Mouse (Mus musculus): ENCODE data around the gene Npnt. TPM values are rescaled to one million over a fixed set of nuclear protein-coding genes. Genes with fewer than 3 reads are reported as not detected.

Gene Npnt
- polyA plus RNA-seq, 1 experiment from 2014 or later = 6.1 TPM

GRCm38 (mm10) chr3:132851841-132852728 is 98.0 kb downstream of the Npnt start:
- DNase-seq (ENCODE audit: low spot score) (no peak), ATAC-seq (replicated peaks; ENCODE audit: low FRiP score) (no peak)
- H3K4me1 ChIP-seq (replicated peaks; ENCODE audit: control insufficient read depth, insufficient read depth, low read length) = no peaks in the 10 kb centered on the region; the same call in 1 of the 2 replicates
- H3K9me3 ChIP-seq (ENCODE audit: control insufficient read depth, low read length) = no peaks in the 10 kb centered on the region
- no peak overlapping the region for H3K27ac ChIP-seq (ENCODE audit: low read depth, low read length)
- WGBS = 66% methylated on average over 28 of the region's 28 CpGs
- no peak overlapping the region for H3K4me2 ChIP-seq
- no peaks in the 10 kb centered on the region for H3K27me3 ChIP-seq (replicated peaks; ENCODE audit: control insufficient read depth, insufficient read depth, low read length)
- no peaks in the 10 kb centered on the region for H3K36me3 ChIP-seq (ENCODE audit: control insufficient read depth, insufficient read depth, low read length)
- no peak overlapping the region for H3K4me3 ChIP-seq (ENCODE audit: low read depth, low read length)
- no peak overlapping the region for H3K9ac ChIP-seq (ENCODE audit: low read depth, low read length)

- Histone ChIP-seq H3K9me3 (ENCODE audit: control insufficient read depth, low read length) (no peaks in the 10 kb centered on the region), H3K9ac (ENCODE audit: low read depth, low read length) (no peak overlapping the region), H3K4me2 (no peak overlapping the region), H3K27me3 (replicated peaks; ENCODE audit: control insufficient read depth, insufficient read depth, low read length) (no peaks in the 10 kb centered on the region), H3K4me1 (replicated peaks; ENCODE audit: control insufficient read depth, insufficient read depth, low read length) (no peaks in the 10 kb centered on the region; the same call in 1 of the 2 replicates), H3K27ac (ENCODE audit: low read depth, low read length) (no peak overlapping the region), H3K4me3 (ENCODE audit: low read depth, low read length) (no peak overlapping the region), H3K36me3 (ENCODE audit: control insufficient read depth, insufficient read depth, low read length) (no peaks in the 10 kb centered on the region)
- WGBS = 52% methylated on average over 1 of the region's 1 CpGs
- ATAC-seq (replicated peaks; ENCODE audit: low FRiP score) = 0 out of 2 replicates have a peak, but pooled peaks have one; percentile 57
- no peak for DNase-seq (ENCODE audit: low spot score)
Measured at GRCm38 (mm10) chr3:132851417-132851816, 98.7 kb downstream of the Npnt start.

- Histone ChIP-seq H3K27me3 (replicated peaks; ENCODE audit: control insufficient read depth, insufficient read depth, low read length) (no peaks in the 10 kb centered on the region), H3K4me3 (ENCODE audit: low read depth, low read length) (no peak overlapping the region), H3K36me3 (ENCODE audit: control insufficient read depth, insufficient read depth, low read length) (no peaks in the 10 kb centered on the region), H3K27ac (ENCODE audit: low read depth, low read length) (no peak overlapping the region), H3K4me1 (replicated peaks; ENCODE audit: control insufficient read depth, insufficient read depth, low read length) (no peaks in the 10 kb centered on the region; the same call in 1 of the 2 replicates), H3K9ac (ENCODE audit: low read depth, low read length) (no peak overlapping the region), H3K9me3 (ENCODE audit: control insufficient read depth, low read length) (no peaks in the 10 kb centered on the region), H3K4me2 (no peak overlapping the region)
- no peak for DNase-seq (ENCODE audit: low spot score)
- 84% methylated on average over 2 of the region's 2 CpGs for WGBS
- ATAC-seq (replicated peaks; ENCODE audit: low FRiP score) = no peak
Measured at GRCm38 (mm10) chr3:132850431-132850830, 99.7 kb downstream of the Npnt start.

- 79% methylated on average over 7 of the region's 7 CpGs for WGBS
- no peaks in the 10 kb centered on the region for H3K4me1 ChIP-seq (replicated peaks; ENCODE audit: control insufficient read depth, insufficient read depth, low read length)
- H3K4me3 ChIP-seq (ENCODE audit: low read depth, low read length) = no peak overlapping the region
- no peak overlapping the region for H3K27ac ChIP-seq (ENCODE audit: low read depth, low read length)
- no peak overlapping the region for H3K9ac ChIP-seq (ENCODE audit: low read depth, low read length)
- no peak for ATAC-seq (replicated peaks; ENCODE audit: low FRiP score)
- H3K4me2 ChIP-seq = no peak overlapping the region
- no peak for DNase-seq (ENCODE audit: low spot score)
- no peaks in the 10 kb centered on the region for H3K36me3 ChIP-seq (ENCODE audit: control insufficient read depth, insufficient read depth, low read length)
- no peaks in the 10 kb centered on the region for H3K9me3 ChIP-seq (ENCODE audit: control insufficient read depth, low read length)
- H3K27me3 ChIP-seq (replicated peaks; ENCODE audit: control insufficient read depth, insufficient read depth, low read length) = no peaks in the 10 kb centered on the region
Measured at GRCm38 (mm10) chr3:132849669-132850068, 100.4 kb downstream of the Npnt start.

GRCm38 (mm10) chr3:132842676-132843075 is 107.4 kb downstream of the Npnt start:
- Histone ChIP-seq H3K4me1 (replicated peaks; ENCODE audit: control insufficient read depth, insufficient read depth, low read length) (no peaks in the 10 kb centered on the region), H3K27me3 (replicated peaks; ENCODE audit: control insufficient read depth, insufficient read depth, low read length) (no peaks in the 10 kb centered on the region), H3K9me3 (ENCODE audit: control insufficient read depth, low read length) (no peaks in the 10 kb centered on the region), H3K36me3 (ENCODE audit: control insufficient read depth, insufficient read depth, low read length) (no peaks in the 10 kb centered on the region), H3K27ac (ENCODE audit: low read depth, low read length) (no peak overlapping the region), H3K9ac (ENCODE audit: low read depth, low read length) (no peak overlapping the region), H3K4me3 (ENCODE audit: low read depth, low read length) (no peak overlapping the region), H3K4me2 (no peak overlapping the region)
- 91% methylated on average over 6 of the region's 6 CpGs for WGBS
- DNase-seq (ENCODE audit: low spot score) (no peak), ATAC-seq (replicated peaks; ENCODE audit: low FRiP score) (no peak)

- WGBS = 91% methylated on average over 8 of the region's 8 CpGs
- no peaks in the 10 kb centered on the region for H3K27me3 ChIP-seq (replicated peaks; ENCODE audit: control insufficient read depth, insufficient read depth, low read length)
- no peak for ATAC-seq (replicated peaks; ENCODE audit: low FRiP score)
Measured at GRCm38 (mm10) chr3:132839516-132839915, 110.6 kb downstream of the Npnt start.

GRCm38 (mm10) chr3:132838656-132839417 is 111.3 kb downstream of the Npnt start:
- 86% methylated on average over 15 of the region's 15 CpGs for WGBS
- Histone ChIP-seq H3K4me1 (replicated peaks; ENCODE audit: control insufficient read depth, insufficient read depth, low read length) (no peaks in the 10 kb centered on the region), H3K4me2 (no peak overlapping the region), H3K9me3 (ENCODE audit: control insufficient read depth, low read length) (no peaks in the 10 kb centered on the region), H3K27ac (ENCODE audit: low read depth, low read length) (no peak overlapping the region), H3K27me3 (replicated peaks; ENCODE audit: control insufficient read depth, insufficient read depth, low read length) (no peaks in the 10 kb centered on the region), H3K4me3 (ENCODE audit: low read depth, low read length) (no peak overlapping the region), H3K36me3 (ENCODE audit: control insufficient read depth, insufficient read depth, low read length) (no peaks in the 10 kb centered on the region), H3K9ac (ENCODE audit: low read depth, low read length) (no peak overlapping the region)
- ATAC-seq (replicated peaks; ENCODE audit: low FRiP score) = no peak
- DNase-seq (ENCODE audit: low spot score) = no peak

More at GRCm38 (mm10) chr3:132839516-132839915, 110.6 kb downstream of the Npnt start:
- Histone ChIP-seq H3K9me3 (ENCODE audit: control insufficient read depth, low read length) (no peaks in the 10 kb centered on the region), H3K27ac (ENCODE audit: low read depth, low read length) (no peak overlapping the region), H3K36me3 (ENCODE audit: control insufficient read depth, insufficient read depth, low read length) (no peaks in the 10 kb centered on the region), H3K4me1 (replicated peaks; ENCODE audit: control insufficient read depth, insufficient read depth, low read length) (no peaks in the 10 kb centered on the region), H3K9ac (ENCODE audit: low read depth, low read length) (no peak overlapping the region), H3K4me3 (ENCODE audit: low read depth, low read length) (no peak overlapping the region), H3K4me2 (no peak overlapping the region)
- DNase-seq (ENCODE audit: low spot score) = no peak

GRCm38 (mm10) chr3:132837134-132837533 is 113.0 kb downstream of the Npnt start:
- 88% methylated on average over 4 of the region's 4 CpGs for WGBS
- no peak overlapping the region for H3K9ac ChIP-seq (ENCODE audit: low read depth, low read length)
- no peak overlapping the region for H3K4me2 ChIP-seq
- DNase-seq (ENCODE audit: low spot score) (no peak), ATAC-seq (replicated peaks; ENCODE audit: low FRiP score) (no peak)
- no peaks in the 10 kb centered on the region for H3K27me3 ChIP-seq (replicated peaks; ENCODE audit: control insufficient read depth, insufficient read depth, low read length)
- H3K4me1 ChIP-seq (replicated peaks; ENCODE audit: control insufficient read depth, insufficient read depth, low read length) = no peaks in the 10 kb centered on the region
- no peak overlapping the region for H3K27ac ChIP-seq (ENCODE audit: low read depth, low read length)
- H3K36me3 ChIP-seq (ENCODE audit: control insufficient read depth, insufficient read depth, low read length) = no peaks in the 10 kb centered on the region
- H3K4me3 ChIP-seq (ENCODE audit: low read depth, low read length) = no peak overlapping the region
- no peaks in the 10 kb centered on the region for H3K9me3 ChIP-seq (ENCODE audit: control insufficient read depth, low read length)
